Mouse (Mus musculus): ENCODE data around the gene Efemp2. TPM values are rescaled to one million over a fixed set of nuclear protein-coding genes. Genes with fewer than 3 reads are reported as not detected.

Efemp2 gene
- polyA plus RNA-seq, 1 experiment from 2014 or later, result 15.8 TPM

GRCm38 (mm10) chr19:5448354-5449150 is 25.2 kb upstream of the Efemp2 start:
- Histone ChIP-seq H3K9ac (ENCODE audit: low read depth, low read length) (no peak overlapping the region), H3K4me1 (ENCODE audit: control insufficient read depth, low read depth, low read length) (peaks cover 22% of the 10 kb centered on the region), H3K4me2 (ENCODE audit: low read depth, low read length) (peak overlapping the region; percentile 87), H3K9me3 (replicated peaks; ENCODE audit: control insufficient read depth, low read length) (no peaks in the 10 kb centered on the region), H3K27ac (ENCODE audit: low read length) (no peak overlapping the region), H3K4me3 (ENCODE audit: low read depth, low read length) (peak overlapping the region; percentile 66), H3K27me3 (ENCODE audit: control insufficient read depth, insufficient read depth, low read depth, low read length) (peaks cover 52% of the 10 kb centered on the region), H3K36me3 (ENCODE audit: control insufficient read depth, insufficient read depth) (no peaks in the 10 kb centered on the region)
- WGBS (ENCODE audit: insufficient replicate concordance), result 3% methylated on average over 36 of the region's 36 CpGs
- ATAC-seq (ENCODE audit: low read depth), result peak; percentile 61

GRCm38 (mm10) chr19:5449673-5450072 is 24.1 kb upstream of the Efemp2 start:
- Histone ChIP-seq H3K36me3 (ENCODE audit: control insufficient read depth, insufficient read depth) (no peaks in the 10 kb centered on the region), H3K4me1 (ENCODE audit: control insufficient read depth, low read depth, low read length) (peaks cover 22% of the 10 kb centered on the region), H3K9ac (ENCODE audit: low read depth, low read length) (no peak overlapping the region), H3K9me3 (replicated peaks; ENCODE audit: control insufficient read depth, low read length) (no peaks in the 10 kb centered on the region), H3K4me2 (ENCODE audit: low read depth, low read length) (no peak overlapping the region), H3K27me3 (ENCODE audit: control insufficient read depth, insufficient read depth, low read depth, low read length) (peaks cover 51% of the 10 kb centered on the region), H3K4me3 (ENCODE audit: low read depth, low read length) (no peak overlapping the region), H3K27ac (ENCODE audit: low read length) (no peak overlapping the region)
- 59% methylated on average over 3 of the region's 3 CpGs for WGBS (ENCODE audit: insufficient replicate concordance)
- ATAC-seq (ENCODE audit: low read depth), result no peak

DNA sequence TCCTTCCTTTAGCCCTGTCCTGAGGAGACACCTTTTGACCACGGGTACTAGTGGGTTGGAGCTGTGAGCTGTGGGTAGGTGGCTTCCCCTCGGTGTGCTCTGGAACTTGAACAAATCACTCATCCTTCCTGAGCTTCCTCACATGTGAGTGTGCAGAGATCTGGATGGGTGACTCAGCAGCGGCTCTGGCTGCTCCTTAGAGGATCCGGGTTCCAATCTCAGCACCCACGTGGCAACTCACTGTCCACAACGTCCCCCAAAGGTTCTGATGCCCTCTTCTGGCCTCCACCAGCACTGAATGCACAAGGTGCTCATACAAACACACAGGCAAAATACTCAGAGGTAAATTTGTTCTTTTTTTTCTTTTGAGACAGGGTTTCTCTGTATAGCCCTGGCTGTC is 22.0 kb upstream of the Efemp2 start:
- Histone ChIP-seq H3K4me1 (ENCODE audit: control insufficient read depth, low read depth, low read length) (peaks cover 35% of the 10 kb centered on the region), H3K4me3 (ENCODE audit: low read depth, low read length) (no peak overlapping the region), H3K36me3 (ENCODE audit: control insufficient read depth, insufficient read depth) (no peaks in the 10 kb centered on the region), H3K4me2 (ENCODE audit: low read depth, low read length) (no peak overlapping the region), H3K27ac (ENCODE audit: low read length) (no peak overlapping the region), H3K9ac (ENCODE audit: low read depth, low read length) (no peak overlapping the region), H3K27me3 (ENCODE audit: control insufficient read depth, insufficient read depth, low read depth, low read length) (peaks cover 42% of the 10 kb centered on the region), H3K9me3 (replicated peaks; ENCODE audit: control insufficient read depth, low read length) (no peaks in the 10 kb centered on the region)
- no peak for ATAC-seq (ENCODE audit: low read depth)
- 50% methylated on average over 6 of the region's 6 CpGs for WGBS (ENCODE audit: insufficient replicate concordance)

DNA sequence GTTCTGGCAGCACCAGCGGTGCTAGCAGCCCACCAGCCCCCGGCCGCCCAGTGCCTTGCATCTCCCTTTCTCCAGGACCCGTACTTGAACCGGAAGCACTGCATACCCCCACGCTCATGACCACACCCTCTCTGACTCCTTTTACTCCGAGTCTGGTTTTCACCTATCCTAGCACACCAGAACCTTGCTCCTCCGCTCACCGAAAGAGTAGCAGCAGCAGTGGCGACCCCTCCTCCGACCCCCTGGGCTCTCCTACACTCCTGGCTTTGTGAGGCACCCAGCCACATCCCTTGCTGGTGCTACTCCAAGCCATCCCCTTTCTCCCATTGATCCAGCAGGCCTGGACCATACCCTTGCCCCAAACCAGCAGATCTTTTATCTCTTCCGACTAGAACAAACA is 18.7 kb upstream of the Efemp2 start:
- Histone ChIP-seq H3K27me3 (ENCODE audit: control insufficient read depth, insufficient read depth, low read depth, low read length) (peaks cover 9% of the 10 kb centered on the region), H3K36me3 (ENCODE audit: control insufficient read depth, insufficient read depth) (no peaks in the 10 kb centered on the region), H3K9ac (ENCODE audit: low read depth, low read length) (no peak overlapping the region), H3K4me3 (ENCODE audit: low read depth, low read length) (no peak overlapping the region), H3K9me3 (replicated peaks; ENCODE audit: control insufficient read depth, low read length) (no peaks in the 10 kb centered on the region), H3K27ac (ENCODE audit: low read length) (no peak overlapping the region), H3K4me2 (ENCODE audit: low read depth, low read length) (no peak overlapping the region), H3K4me1 (ENCODE audit: control insufficient read depth, low read depth, low read length) (peaks cover 27% of the 10 kb centered on the region)
- ATAC-seq (ENCODE audit: low read depth), result no peak
- WGBS (ENCODE audit: insufficient replicate concordance), result 74% methylated on average over 12 of the region's 12 CpGs

- Histone ChIP-seq H3K4me2 (ENCODE audit: low read depth, low read length) (0 out of 2 replicates have a peak overlapping the region, but pooled peaks have one; percentile 6), H3K9me3 (replicated peaks; ENCODE audit: control insufficient read depth, low read length) (no peaks in the 10 kb centered on the region), H3K27ac (ENCODE audit: low read length) (no peak overlapping the region), H3K4me1 (ENCODE audit: control insufficient read depth, low read depth, low read length) (peaks cover 27% of the 10 kb centered on the region), H3K9ac (ENCODE audit: low read depth, low read length) (no peak overlapping the region), H3K27me3 (ENCODE audit: control insufficient read depth, insufficient read depth, low read depth, low read length) (peaks cover 4% of the 10 kb centered on the region; the same call in 1 of the 2 replicates), H3K4me3 (ENCODE audit: low read depth, low read length) (no peak overlapping the region), H3K36me3 (ENCODE audit: control insufficient read depth, insufficient read depth) (no peaks in the 10 kb centered on the region)
- WGBS (ENCODE audit: insufficient replicate concordance), result 55% methylated on average over 8 of the region's 8 CpGs
- ATAC-seq (ENCODE audit: low read depth), result no peak
Measured at GRCm38 (mm10) chr19:5455568-5455967, 18.2 kb upstream of the Efemp2 start.

- Histone ChIP-seq H3K4me2 (ENCODE audit: low read depth, low read length) (peak overlapping the region; percentile 100), H3K27ac (ENCODE audit: low read length) (no peak overlapping the region)
Measured at GRCm38 (mm10) chr19:5456241-5456921, 17.4 kb upstream of the Efemp2 start.

GRCm38 (mm10) chr19:5456922-5457745 is 16.6 kb upstream of the Efemp2 start:
- Histone ChIP-seq H3K4me1 (ENCODE audit: control insufficient read depth, low read depth, low read length) (peaks cover 34% of the 10 kb centered on the region), H3K9me3 (replicated peaks; ENCODE audit: control insufficient read depth, low read length) (no peaks in the 10 kb centered on the region), H3K36me3 (ENCODE audit: control insufficient read depth, insufficient read depth) (no peaks in the 10 kb centered on the region), H3K27ac (ENCODE audit: low read length) (peak overlapping the region; percentile 78), H3K4me2 (ENCODE audit: low read depth, low read length) (peak overlapping the region; percentile 100), H3K4me3 (ENCODE audit: low read depth, low read length) (peak overlapping the region; percentile 80), H3K9ac (ENCODE audit: low read depth, low read length) (peak overlapping the region; percentile 77), H3K27me3 (ENCODE audit: control insufficient read depth, insufficient read depth, low read depth, low read length) (no peaks in the 10 kb centered on the region)
- peak; percentile 89 for ATAC-seq (ENCODE audit: low read depth)
- WGBS (ENCODE audit: insufficient replicate concordance), result under 1% methylated on average over 69 of the region's 70 CpGs

More at GRCm38 (mm10) chr19:5456241-5456921, 17.4 kb upstream of the Efemp2 start:
- ATAC-seq (ENCODE audit: low read depth), result no peak
- Histone ChIP-seq H3K9ac (ENCODE audit: low read depth, low read length) (peak overlapping the region; percentile 77), H3K9me3 (replicated peaks; ENCODE audit: control insufficient read depth, low read length) (no peaks in the 10 kb centered on the region), H3K27me3 (ENCODE audit: control insufficient read depth, insufficient read depth, low read depth, low read length) (no peaks in the 10 kb centered on the region), H3K4me1 (ENCODE audit: control insufficient read depth, low read depth, low read length) (peaks cover 33% of the 10 kb centered on the region), H3K36me3 (ENCODE audit: control insufficient read depth, insufficient read depth) (no peaks in the 10 kb centered on the region), H3K4me3 (ENCODE audit: low read depth, low read length) (peak overlapping the region; percentile 80)
- 3% methylated on average over 26 of the region's 26 CpGs for WGBS (ENCODE audit: insufficient replicate concordance)

GRCm38 (mm10) chr19:5457746-5458442 is 15.9 kb upstream of the Efemp2 start, which contains the start of gene Ccdc85b:
Ccdc85b (minus strand) TSS chr19:5457894.
- Histone ChIP-seq H3K9me3 (replicated peaks; ENCODE audit: control insufficient read depth, low read length) (no peaks in the 10 kb centered on the region), H3K4me2 (ENCODE audit: low read depth, low read length) (peak within 1 kb of the TSS; percentile 100), H3K27me3 (ENCODE audit: control insufficient read depth, insufficient read depth, low read depth, low read length) (no peaks in the 10 kb centered on the region), H3K27ac (ENCODE audit: low read length) (peak within 1 kb of the TSS; percentile 78), H3K36me3 (ENCODE audit: control insufficient read depth, insufficient read depth) (no peaks in the 10 kb centered on the region), H3K9ac (ENCODE audit: low read depth, low read length) (peak within 1 kb of the TSS; percentile 77), H3K4me3 (ENCODE audit: low read depth, low read length) (peak within 1 kb of the TSS; percentile 80), H3K4me1 (ENCODE audit: control insufficient read depth, low read depth, low read length) (peaks cover 34% of the 10 kb centered on the region)
- WGBS (ENCODE audit: insufficient replicate concordance), result 13% methylated on average over 14 of the region's 14 CpGs
- ATAC-seq (ENCODE audit: low read depth), result no peak
